Mouse (Mus musculus) frontal cortex, postnatal 36 days (tissue): ENCODE results near the gene Thsd4.

Experiments
- DNase-seq, 2 experiments: peaks; one replicate each; pipeline ENCODE4 v3.0.0; 2022; ENCODE audit warnings: low spot score in 2 of 2

Gene Thsd4

DNA sequence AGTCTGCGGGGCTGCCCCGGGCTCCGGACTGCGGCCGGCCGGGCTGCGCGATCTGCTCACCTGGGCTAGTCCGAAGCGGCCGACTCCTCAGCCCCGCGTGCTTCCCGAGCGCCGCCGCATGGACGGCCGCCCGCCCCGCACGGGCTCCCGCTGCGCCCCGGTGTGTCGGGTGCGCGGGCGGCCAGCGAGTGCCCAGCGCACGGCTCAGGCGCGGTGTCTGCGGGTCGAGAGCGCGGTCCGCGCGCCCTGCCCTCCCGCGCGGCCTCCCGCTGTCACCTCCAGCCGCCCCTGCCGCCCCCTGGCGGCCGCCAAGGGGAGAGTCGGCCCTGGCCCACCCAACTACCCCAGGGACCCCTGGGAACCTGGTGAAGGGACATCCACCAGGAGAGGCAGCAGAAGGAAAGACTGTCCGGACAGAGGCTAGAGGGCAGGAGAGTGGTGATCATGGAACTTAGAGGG is at the start of gene Thsd4:
Gene Thsd4 (minus strand): TSS at position 241 of the 459 bp plus-strand sequence.
- DNase-seq = peak; percentile 17 to 19

DNA sequence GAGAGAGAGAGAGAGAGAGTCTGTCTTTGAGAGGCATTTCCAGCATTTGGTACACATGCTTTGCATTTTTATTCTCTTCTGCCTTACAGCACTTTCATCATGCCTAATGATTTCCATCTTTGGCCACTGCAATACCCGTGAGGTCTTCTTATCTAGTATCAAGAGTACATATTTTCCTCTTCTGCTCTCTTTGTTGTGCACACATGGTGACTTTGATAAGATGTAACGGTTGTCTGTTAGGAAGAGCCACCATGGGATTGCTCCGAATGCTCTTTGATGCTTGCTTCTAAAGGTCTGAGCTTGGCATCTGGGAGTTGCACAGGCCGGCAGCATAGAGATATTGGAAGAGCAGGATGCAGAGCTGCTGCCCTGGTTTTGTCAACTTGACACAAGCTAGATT is 49.2 kb upstream of the Thsd4 start:
- no peak for DNase-seq

DNA sequence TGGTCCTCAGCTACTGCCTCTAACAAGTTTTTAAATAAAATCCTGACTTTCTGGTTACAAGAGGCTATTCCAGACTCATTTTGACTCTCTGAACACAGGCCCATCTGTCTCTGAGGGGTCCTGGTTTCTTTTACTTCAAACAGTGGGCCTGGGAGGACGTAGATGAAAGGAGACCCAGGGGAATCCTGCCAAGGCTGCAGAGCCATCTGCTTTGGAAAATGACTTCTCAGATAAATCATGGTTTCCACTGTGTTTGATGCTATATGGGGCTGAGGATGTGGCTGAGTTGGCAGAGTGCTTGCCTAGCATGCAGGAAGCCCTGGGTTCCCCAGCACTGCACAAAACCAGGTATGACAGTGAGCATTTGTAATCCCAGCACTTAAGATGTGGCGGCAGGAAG is 47.5 kb upstream of the Thsd4 start:
- no peak for DNase-seq

DNA sequence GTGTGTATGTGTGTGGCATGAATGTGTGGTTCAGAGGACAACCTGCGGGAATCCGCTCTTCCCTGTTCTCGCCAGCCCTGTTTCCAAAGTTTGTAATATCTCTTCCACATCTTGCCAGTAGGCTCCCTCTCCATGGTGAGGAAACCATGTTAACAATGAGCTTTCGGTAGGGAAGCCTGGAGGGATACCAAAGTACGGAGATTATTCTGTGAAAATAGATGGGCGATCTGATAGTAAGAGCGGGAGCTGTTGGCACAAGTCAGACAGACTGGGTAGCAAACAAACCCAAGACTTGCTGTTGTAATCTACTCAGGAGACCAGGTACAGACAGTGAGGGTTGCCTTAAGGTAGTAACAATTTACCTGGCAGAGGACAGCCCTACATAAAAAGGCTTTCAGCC is 42.0 kb upstream of the Thsd4 start:
- no peak for DNase-seq

DNA sequence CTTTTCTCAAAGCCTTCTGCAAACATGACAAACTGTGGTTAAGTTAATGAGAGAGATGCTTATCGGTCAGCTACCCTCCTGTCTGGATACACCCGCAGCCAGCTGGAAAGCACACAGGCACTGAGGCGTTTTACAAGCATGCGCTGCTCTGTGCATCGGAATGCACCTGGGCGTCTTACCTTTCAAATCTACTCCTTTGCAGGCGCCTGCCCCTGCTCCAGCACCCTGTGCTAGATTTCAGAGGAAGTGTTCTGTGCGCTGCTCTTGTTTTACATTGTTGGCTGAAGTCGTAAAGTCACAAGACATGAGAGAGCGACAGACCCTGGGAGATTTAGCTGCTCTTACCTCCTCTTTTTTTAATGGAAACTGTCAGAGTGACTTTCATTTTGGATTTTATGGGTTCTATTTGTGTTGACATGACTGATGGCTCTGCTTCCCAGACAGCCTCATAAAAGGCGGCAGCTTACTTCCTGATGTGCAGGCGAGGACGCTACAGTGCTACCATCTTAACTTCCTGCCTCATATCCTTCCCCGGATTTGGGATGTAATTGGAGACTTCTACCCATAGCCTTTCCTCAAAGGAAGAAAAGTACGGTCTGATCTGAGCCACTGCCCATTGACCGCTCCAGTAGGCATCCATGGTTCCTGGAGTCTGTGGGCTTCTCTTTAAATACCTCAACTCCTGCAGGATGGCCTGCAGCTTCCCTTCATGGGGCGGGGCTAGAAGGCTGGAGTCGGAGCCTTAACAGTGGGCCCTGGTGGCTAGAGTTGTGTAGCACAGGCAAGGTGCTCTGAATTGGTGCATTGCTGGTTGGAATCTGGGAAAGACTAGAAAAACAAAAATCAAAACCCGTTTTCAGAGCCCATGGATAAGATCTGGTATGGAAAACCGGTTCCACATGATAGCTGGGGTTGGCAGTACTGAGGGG is 40.9 kb upstream of the Thsd4 start:
- DNase-seq = no peak

DNA sequence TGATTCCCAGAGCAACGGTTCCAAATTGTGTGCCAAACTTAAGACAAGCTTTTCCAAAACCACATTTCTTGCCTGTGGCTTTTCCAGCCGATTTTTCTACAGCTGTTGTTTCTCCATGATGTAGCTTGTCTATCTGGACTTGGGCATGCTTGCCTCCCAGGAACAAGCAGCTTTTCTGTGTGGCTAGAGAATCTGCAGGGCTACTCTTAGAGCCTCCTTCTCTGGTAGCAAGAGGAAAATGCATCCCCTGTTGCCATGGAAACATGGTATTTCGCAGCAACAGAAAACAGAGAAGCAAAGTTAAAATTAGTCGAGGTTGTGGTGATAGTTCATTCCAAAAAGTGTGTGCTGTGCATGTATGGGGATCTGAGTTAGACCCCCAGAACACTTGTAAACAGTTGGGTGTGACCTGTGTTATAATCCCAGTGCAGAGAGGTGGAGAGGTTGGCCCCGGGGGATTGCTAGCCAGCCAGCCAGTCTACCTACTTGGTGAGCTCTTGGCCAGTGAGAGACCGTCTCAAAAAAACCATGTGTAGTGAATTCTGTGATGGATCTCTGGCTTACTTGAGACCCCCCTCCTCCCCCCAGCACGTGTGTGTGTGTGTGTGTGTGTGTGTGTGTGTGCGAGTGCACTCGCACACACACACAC is 39.9 kb upstream of the Thsd4 start:
- peak in 1 of 2 experiments; percentile 61 for DNase-seq

DNA sequence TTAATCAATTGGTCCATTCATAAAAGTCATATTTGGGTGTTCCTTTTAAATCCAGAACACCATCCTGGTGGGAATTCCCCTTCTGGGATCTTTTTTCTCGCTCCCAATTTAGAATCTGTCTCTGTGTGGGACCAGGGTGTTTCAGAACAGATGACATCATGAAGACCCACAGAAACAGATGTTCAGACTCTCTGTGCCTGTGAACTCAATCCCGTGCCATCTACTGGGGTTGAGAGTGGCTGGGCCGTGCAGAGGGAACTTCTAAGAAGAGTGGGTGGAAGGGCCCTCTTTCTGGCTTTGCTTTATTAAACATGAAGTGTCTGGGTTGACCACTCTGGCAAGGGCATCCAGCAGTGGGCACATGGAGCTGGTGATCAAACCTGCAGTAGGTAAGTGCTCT is 36.7 kb upstream of the Thsd4 start:
- DNase-seq = no peak

DNA sequence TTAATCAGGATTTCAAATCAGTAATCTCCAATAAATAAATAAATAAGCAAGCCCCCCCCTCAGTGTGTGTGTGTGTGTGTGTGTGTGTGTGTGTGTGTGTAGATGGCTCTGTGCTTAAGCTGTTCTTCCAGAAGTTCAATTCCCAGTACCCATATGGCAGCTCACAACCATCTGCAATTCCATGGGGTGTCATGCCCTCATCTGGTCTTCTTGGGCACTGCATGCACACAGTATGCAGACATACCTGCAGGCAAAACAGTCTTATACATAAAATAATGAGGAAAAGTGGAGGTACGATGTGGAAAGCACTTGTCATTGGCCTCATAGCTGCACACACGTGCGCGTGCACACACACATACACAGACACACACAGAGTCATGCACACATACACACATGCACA is 29.4 kb upstream of the Thsd4 start:
- no peak for DNase-seq

DNA sequence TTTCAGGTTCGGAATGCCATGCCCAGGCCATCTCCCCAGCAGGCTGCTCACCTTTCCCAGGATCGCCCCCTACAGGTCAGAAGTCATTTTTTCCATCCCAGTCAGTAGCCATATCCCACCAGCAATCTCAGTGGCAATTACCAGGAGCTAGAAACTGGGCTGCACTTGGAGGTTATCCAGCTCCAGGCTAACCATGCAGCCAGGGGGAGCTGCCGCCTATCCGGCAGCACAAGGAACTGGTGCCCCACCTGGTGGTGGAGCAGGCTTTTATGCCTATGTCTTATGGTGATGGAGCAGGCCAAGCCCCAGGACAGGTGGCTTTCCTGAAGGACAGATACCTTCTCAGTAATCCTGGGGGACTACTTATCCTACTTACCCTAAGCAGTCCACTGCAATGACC is 26.3 kb upstream of the Thsd4 start:
- peak in 1 of 2 experiments; percentile 34 for DNase-seq

DNA sequence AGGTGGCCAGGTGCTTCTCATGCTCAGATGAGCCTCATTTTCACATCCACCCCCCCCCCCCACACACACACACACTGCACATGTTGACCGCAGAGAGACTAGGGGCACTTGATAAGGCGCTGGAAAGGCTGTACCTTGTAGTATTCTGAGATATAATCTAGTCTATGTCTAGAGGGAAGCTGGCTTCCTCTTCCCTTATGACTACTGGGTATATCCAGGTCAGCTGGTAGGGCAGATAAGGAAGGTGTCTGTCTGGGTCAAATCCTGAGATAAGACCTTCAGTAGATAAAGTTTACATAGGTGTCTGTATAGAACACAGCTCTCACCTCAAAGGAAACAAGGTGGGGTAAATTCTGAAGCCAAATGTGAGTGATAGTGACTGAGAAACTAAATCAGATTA is 24.3 kb upstream of the Thsd4 start:
- DNase-seq = no peak

DNA sequence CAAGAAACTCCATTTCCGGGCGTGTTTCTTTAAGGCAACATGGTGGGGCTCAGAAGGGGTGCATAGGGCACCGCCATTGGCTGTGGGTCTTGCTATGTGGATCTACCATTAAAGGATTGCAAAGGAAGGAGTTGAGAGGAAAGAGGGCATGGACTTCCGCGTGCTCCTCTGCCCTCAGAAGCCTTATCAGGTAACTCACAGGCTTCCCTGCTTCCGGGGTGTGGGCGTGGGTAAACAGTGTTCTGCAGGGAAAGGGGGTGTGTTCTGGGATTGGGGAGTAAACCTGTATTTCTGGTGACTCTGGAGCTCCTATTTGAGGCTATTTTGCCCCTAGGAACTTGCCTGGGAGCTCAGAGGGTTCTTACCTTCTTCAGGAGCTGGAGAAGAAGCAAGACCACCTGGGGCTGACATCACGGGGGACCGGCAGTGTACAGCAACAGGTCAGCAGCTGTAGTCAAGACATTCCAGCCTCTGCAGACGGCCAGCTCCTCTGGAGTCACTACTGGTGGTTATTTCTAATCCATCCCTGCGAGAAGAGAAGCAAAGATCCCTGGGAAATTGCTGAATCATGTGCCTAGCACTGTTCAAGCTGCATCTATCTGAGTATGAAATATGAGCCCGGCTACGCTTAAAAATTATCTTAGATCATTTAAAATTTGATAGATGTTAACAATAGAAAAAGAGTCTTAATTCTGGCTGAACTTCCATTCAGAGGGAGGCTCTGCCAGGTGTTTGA is 23.7 kb upstream of the Thsd4 start:
- no peak for DNase-seq

DNA sequence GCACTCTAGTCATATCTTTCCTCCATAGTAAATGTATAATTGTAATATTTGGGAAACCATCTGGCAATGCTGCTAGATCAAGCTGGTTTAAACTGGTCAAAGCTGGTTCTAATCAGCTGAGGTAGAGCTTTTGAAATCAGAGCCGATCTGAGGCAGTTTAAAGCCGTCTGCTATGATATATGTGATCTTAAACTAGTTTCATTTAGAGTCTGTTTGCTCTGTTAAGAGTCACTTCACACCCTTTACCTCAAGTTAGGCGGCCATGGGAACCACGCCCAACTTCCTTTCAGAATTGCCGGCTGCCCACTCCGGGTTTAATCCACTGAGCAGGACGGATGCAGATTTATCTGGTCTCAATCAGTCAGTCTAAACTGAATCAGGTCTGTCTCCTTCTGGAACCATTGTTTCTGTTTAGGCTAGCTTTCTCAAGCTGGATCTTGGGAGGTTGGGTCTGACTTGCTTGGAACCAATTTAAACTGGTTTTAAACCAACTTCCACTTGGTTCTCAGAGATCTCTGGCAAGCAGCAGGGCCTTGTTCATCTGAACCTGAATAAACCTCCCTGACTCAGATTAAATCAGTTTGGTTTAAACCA is 21.7 kb upstream of the Thsd4 start:
- no peak for DNase-seq

DNA sequence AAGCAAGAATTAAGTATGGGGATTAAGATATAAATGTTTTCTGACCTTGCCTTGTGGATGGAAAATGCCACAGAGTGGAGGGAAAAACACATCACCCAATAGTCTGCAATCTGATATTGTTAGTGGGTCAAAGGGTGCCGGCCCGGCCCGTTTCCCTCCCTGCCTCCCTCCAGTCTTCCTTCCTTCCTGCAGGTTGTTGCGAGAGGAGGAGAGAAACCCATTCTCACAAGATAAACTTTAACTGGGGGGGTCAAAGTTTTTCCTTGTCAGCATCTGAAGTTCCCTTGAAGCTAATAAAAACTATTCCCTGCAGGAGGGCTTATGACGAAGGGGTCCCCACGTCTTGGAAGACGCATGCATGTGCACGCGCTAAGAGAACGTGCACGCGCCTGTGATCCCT is 8.5 kb upstream of the Thsd4 start:
- DNase-seq = no peak

DNA sequence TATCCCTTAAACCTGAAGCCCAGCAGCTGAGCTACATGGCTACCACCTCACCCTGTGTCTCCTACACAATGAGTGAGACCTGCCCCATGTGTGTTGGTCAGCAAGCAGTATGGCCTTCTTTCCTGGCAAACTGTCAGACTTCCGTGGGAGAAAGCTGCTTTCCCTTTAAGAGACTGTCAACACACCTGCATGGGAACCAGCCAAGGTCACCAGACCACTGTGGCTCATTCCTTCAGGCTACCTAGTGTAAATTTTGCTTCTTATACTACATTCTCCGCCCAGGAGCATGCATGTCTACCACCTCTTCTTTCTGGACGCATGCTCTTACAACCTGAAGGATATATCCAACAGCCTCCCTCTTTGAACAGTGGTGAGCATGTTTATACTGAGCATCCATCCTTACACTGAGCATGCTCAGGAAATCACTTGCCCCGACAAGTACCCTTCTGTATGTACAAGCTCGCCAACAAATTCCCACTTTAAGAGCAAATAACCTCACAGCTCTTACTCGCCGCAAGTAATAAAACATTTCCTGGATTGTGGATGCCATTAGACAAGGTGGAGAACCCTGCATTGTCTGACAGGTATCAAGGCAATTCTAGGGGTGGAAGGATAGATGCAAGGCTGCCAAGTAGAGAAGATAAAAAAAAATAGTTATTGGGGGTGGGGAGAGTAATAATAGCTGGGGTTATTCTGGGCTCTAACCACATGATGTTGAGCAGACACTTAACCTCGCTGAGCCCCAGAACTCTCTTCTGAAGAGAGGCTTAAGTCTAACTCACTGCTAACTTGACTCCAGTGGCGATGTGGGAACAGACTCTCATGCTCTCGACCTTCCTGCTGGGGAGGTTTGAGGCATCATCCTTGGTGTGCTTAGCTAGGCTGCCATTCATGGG is 7.8 kb upstream of the Thsd4 start:
- no peak for DNase-seq

DNA sequence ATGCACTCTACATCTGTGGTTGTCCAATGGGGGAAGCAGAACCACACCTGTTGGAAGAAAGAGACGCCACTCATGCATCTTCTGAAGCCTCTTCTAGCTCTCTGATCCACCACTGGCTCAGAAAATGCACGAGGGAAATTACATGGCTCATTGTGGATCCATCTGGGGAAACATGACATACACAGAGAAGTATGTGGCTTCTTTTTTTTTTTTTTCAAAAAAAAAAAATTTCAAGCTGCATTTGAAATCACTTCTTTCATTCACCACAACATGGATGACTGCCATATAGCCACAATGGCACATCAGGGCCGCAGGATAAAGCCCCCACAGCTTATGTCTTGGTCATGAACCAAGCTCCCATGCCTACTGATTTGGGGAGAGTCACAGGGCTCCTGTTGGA is 6.4 kb upstream of the Thsd4 start:
- DNase-seq = no peak

DNA sequence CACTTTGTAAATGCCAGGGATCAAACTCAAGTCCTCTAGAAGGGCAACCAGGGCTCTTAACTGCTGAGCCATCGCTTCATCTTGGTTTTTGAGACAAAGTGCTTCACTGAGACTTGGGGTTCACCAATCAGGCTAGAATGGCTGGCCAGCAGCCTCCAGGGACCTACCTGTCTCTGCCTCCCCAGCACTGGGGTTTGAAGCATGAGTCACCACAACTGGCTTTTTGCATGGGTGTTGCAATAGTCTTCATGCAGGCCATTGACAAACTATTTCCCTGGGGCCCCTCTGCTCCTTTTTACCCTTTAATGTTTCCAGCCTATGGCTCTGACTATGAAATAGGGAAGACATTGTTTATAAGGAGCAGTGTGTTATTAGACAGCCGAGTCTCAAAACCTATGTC is 6.0 kb upstream of the Thsd4 start:
- DNase-seq = no peak

DNA sequence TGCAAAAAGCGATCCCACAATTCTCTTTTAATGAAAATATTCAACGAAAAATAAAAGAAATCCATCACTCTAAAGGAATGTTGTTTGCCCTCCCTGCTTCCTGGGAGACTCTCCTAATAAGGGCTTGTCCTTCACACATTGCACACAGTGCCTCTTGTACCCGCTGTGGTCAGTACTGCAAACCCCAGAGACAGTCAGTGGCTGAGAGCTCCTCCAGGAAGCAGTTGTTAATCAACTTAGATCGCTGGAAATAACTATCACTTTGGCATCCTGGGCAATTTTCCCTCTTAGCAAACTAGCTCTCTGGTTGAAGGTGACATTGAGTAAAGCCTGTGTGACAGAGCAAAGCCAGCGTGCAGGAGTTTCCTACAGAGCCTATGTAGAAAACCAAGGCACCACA is 5.2 kb upstream of the Thsd4 start:
- DNase-seq = no peak

DNA sequence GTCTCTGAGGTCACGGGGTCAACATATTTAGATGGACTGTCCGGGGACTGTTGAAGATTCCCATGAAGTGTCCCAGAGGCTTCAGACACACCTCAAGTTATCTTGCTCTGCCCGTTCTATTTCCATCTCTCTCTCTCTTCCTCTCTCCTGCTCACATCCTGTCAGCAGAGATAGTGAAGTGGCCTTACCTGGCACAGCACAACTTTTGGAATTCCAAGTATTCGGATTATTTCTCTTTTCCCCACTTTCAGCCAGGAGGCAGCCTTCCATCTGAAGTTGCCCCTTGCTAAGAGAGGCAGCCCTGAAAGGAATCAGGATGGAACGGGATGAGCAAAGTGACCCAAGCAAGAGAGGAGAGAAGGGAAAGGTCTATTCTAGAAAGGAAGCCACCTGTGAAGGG is 4.3 kb upstream of the Thsd4 start:
- no peak for DNase-seq

DNA sequence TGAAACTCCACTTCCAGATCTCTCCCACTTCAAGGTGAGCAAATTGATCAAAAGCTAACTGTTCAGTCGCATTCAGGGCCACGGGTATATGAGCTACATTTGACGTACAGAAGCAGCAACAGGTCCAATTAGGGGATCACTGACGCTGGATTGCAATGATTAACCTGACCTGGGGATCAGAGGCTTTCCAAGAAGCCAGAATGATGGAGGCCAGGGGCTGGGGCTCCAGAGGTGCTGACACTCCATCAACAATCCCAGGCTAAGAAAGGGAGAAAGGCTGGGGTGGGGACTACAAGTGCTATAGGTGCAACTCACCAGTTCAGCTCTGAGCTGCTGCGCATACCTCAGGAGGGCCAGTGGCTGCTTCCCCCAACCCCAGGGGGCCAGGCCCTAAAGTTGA is 703 bp downstream of the Thsd4 start:
- no peak for DNase-seq

DNA sequence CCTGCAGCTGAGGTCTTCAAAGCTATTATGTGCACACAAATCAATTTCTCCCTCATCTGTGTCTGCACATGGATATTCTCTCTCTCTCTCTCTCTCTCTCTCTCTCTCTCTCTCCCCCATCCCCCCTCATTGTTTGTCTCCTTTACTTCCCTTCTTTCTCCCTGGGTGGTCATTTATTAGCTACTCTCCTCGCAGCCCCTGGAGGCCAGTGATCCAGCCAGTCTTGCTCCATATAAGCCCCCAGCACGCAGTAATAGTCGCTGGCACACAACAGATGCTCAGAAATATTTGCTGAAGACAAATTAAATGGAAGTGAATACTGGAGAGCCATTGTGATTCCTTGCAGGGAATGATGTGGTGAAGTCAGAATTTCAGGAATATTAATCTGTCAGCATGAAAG is 2.2 kb downstream of the Thsd4 start:
- no peak for DNase-seq

DNA sequence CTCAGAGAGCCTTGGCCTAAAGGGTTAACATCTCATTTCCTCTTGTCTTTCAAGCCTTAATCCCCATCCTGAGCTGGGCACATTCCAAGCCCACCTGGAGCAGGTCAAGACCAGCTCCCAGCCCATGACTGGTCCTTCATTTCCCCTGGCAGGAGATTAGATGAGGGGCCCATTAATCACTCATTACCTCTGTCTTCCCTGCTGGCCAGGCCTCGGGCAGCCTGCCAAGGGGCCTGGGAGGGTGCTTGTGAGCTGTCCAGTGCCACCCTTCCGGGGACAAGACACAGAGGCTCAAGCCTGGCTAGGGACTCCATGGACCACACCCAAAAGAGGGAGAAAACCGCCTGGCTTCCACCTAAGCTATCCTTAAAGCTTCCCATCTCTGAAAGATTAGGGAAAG is 3.6 kb downstream of the Thsd4 start:
- no peak for DNase-seq
